Mouse (Mus musculus) layer of hippocampus, adult 6 months (tissue): ENCODE data around the gene Gm4187. TPM values are rescaled to one million over a fixed set of nuclear protein-coding genes. Genes with fewer than 3 reads are reported as not detected.

Source experiments
- long read RNA-seq, 2 experiments: library from polyadenylated mRNA; unstranded; transcript quantifications; one replicate each; pipeline ENCODE4 v2.0.0; 2019 to 2020
- polyA plus RNA-seq: library from polyadenylated mRNA; unstranded; fragments of <200 nt; fragmentation: Nextera tagmentation; gene quantifications from 2 replicates; pipeline ENCODE4 v1.2.3, GENCODE M21; 2021

The Gm4187 gene
- not detected in 2 replicates for polyA plus RNA-seq
- long read RNA-seq, experiment 1, result 0 reads
- long read RNA-seq, experiment 2, result 0 reads

GRCm38 (mm10) chr7:22329617-22330016 is at the start of gene Gm4187:
Gm4187 (minus strand) TSS chr7:22329717.

GRCm38 (mm10) chr7:22370939-22371338 is 41.4 kb upstream of the Gm4187 start, which contains the start of gene Gm8660:
Gm8660 (minus strand) TSS chr7:22371039.

Other genes starting within 250 kb of the Gm4187 start
- not detected in 2 replicates for gene Gm16451, start 211.5 kb downstream of the Gm4187 start, polyA plus RNA-seq
- gene Gm10666, start 195.0 kb downstream of the Gm4187 start, polyA plus RNA-seq, result not detected in 2 replicates
- not detected in 2 replicates for gene Vmn1r142, start 165.7 kb downstream of the Gm4187 start, polyA plus RNA-seq
- gene Vmn1r143, start 140.3 kb downstream of the Gm4187 start, polyA plus RNA-seq, result not detected in 2 replicates
- not detected in 2 replicates for gene Gm8653, start 128.5 kb downstream of the Gm4187 start, polyA plus RNA-seq
- gene Gm8453, start 100.2 kb downstream of the Gm4187 start, polyA plus RNA-seq, result not detected in 2 replicates
- gene Gm8660, start 41.3 kb upstream of the Gm4187 start, polyA plus RNA-seq, result not detected in 2 replicates
- gene Vmn1r148, start 83.9 kb upstream of the Gm4187 start, polyA plus RNA-seq, result not detected in 2 replicates
- not detected in 2 replicates for gene Vmn1r149, start 108.5 kb upstream of the Gm4187 start, polyA plus RNA-seq
- gene Gm10665, start 134.4 kb upstream of the Gm4187 start, polyA plus RNA-seq, result not detected in 2 replicates
- gene Vmn1r151, start 170.0 kb upstream of the Gm4187 start, polyA plus RNA-seq, result not detected in 2 replicates
- gene Vmn1r152, start 193.2 kb upstream of the Gm4187 start, polyA plus RNA-seq, result not detected in 2 replicates
- not detected in 2 replicates for gene Gm8677, start 205.2 kb upstream of the Gm4187 start, polyA plus RNA-seq
- gene Gm4201, start 235.6 kb upstream of the Gm4187 start, polyA plus RNA-seq, result not detected in 2 replicates